Mouse (Mus musculus) embryonic facial prominence, embryonic 15.5 days (tissue): ENCODE data around the gene Hexim2. TPM values are rescaled to one million over a fixed set of nuclear protein-coding genes. Genes with fewer than 3 reads are reported as not detected.

Experiments
- ATAC-seq: fragments of 200-750 bp; cut with Nextera tagmentation; 2 replicates; pipeline ENCODE4 v1.8.0; 2017; ENCODE audit warnings: low read depth, moderate TSS enrichment; ENCODE audit not compliant: insufficient number of reproducible peaks, low FRiP score, low TSS enrichment
- H3K27ac ChIP-seq: fragments of 300-500 bp; sonication (generic); replicated peaks from 2 replicates; pipeline ENCODE4 v1.5.1; 2015; ENCODE audit warnings: mild to moderate bottlenecking, inconsistent platforms
- H3K27me3 ChIP-seq: fragments of 300-500 bp; sonication (generic); 2 replicates; pipeline ENCODE4 v1.6.1; 2015; ENCODE audit warnings: inconsistent platforms
- H3K36me3 ChIP-seq: fragments of 300-500 bp; sonication (generic); 2 replicates; pipeline ENCODE4 v1.6.1; 2015; ENCODE audit warnings: mild to moderate bottlenecking, inconsistent platforms
- H3K4me1 ChIP-seq: fragments of 300-500 bp; sonication (generic); 2 replicates; pipeline ENCODE4 v1.6.1; 2015; ENCODE audit warnings: inconsistent platforms
- H3K4me2 ChIP-seq: fragments of 300-500 bp; sonication (generic); replicated peaks from 2 replicates; pipeline ENCODE4 v1.6.1; 2015; ENCODE audit warnings: mild to moderate bottlenecking, inconsistent platforms
- H3K4me3 ChIP-seq: fragments of 300-500 bp; sonication (generic); replicated peaks from 2 replicates; pipeline ENCODE4 v1.5.1; 2015; ENCODE audit warnings: mild to moderate bottlenecking, inconsistent platforms
- H3K9ac ChIP-seq: fragments of 300-500 bp; sonication (generic); 2 replicates; pipeline ENCODE4 v1.6.1; 2015; ENCODE audit warnings: inconsistent platforms
- H3K9me3 ChIP-seq: fragments of 300-500 bp; sonication (generic); replicated peaks from 2 replicates; pipeline ENCODE4 v1.6.1; 2016; ENCODE audit warnings: inconsistent platforms
- WGBS: fragments of 180-500 bp; shearing (Covaris S2); methylation state at CpG from one replicate; pipeline ENCODE4 v1.1.7; 2015; 5-methylcytosine and 5-hydroxymethylcytosine counted together
- polyA plus RNA-seq: library from polyadenylated mRNA; unstranded; fragments of >200 nt; fragmentation: Nextera tagmentation; extraction: Ambion mirVana; gene quantifications from 2 replicates; pipeline ENCODE4 v1.2.1, GENCODE M21; 2015

Hexim2 gene
- polyA plus RNA-seq, 1 experiment from 2014 or later = 14.0 TPM

GRCm38 (mm10) chr11:103101481-103101865 lies 30.8 kb upstream of the Hexim2 start, which contains the start of the genes Plcd3 and Acbd4:
Gene Plcd3, minus strand, starts transcription at chr11:103101658.
Gene Acbd4, plus strand, starts transcription at chr11:103101682.
- peaks cover 52% of the 10 kb centered on the region for H3K4me1 ChIP-seq
- H3K4me3 ChIP-seq = peak within 1 kb of the TSS; percentile 61
- ATAC-seq = peak; percentile 25; the same call in 1 of the 2 replicates
- 0% methylated on average over 34 of the region's 34 CpGs for WGBS
- H3K27ac ChIP-seq = no peak within 1 kb of the TSS; the same call in 1 of the 2 replicates
- H3K9ac ChIP-seq = peak within 1 kb of the TSS; percentile 39
- H3K4me2 ChIP-seq = peak within 1 kb of the TSS; percentile 92
- H3K9me3 ChIP-seq = no peaks in the 10 kb centered on the region
- peaks cover 13% of the 10 kb centered on the region for H3K27me3 ChIP-seq
- H3K36me3 ChIP-seq = no peaks in the 10 kb centered on the region

DNA sequence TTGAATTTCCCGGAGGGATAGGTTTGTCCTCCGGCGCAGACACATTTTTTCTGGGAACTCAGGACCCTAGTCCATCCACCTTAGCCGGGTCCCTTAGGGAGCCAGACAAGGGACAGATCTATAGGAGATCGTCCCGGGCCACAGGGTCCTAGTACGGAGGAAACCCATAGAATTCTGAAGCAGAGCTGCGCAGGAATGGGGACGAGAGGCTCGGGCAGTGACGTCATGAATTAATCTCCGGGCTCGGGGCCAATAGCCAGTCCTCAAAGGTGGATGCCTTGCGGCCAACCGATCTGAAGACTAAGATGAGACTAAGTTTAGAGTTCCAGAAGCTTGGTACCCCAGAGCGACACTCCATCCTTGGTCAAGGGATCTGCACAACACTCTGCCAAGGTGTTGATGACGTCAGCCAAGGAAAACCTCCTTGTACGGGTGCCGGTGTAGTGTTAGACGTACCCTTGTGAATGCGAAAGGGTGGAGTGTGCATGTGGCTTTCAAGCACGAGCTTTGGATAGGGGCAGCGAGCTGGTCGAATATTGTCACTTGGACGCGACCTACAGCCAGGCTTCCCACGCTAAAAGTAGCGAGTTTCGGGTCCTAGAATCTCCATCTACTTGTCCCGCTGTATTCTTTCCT lies 30.2 kb upstream of the Hexim2 start:
- no peak for ATAC-seq
- H3K36me3 ChIP-seq = no peaks in the 10 kb centered on the region
- 2% methylated on average over 30 of the region's 30 CpGs for WGBS
- peak overlapping the region; percentile 61 for H3K4me3 ChIP-seq
- H3K4me1 ChIP-seq = peaks cover 47% of the 10 kb centered on the region
- peak overlapping the region; percentile 92 for H3K4me2 ChIP-seq
- H3K9me3 ChIP-seq = no peaks in the 10 kb centered on the region
- H3K27me3 ChIP-seq = peaks cover 13% of the 10 kb centered on the region
- H3K27ac ChIP-seq = no peak overlapping the region; the same call in 1 of the 2 replicates
- H3K9ac ChIP-seq = peak overlapping the region; percentile 39; the same call in 1 of the 2 replicates

GRCm38 (mm10) chr11:103102725-103103349 lies 29.4 kb upstream of the Hexim2 start:
- 0 out of 2 replicates have a peak overlapping the region, but pooled peaks have one; percentile 22 for H3K27ac ChIP-seq
- H3K4me1 ChIP-seq = peaks cover 38% of the 10 kb centered on the region
- ATAC-seq = peak; percentile 89
- under 1% methylated on average over 35 of the region's 35 CpGs for WGBS
- peak overlapping the region; percentile 61 for H3K4me3 ChIP-seq
- H3K9me3 ChIP-seq = no peaks in the 10 kb centered on the region
- H3K4me2 ChIP-seq = peak overlapping the region; percentile 92
- no peaks in the 10 kb centered on the region for H3K36me3 ChIP-seq
- H3K27me3 ChIP-seq = peaks cover 13% of the 10 kb centered on the region
- no peak overlapping the region; the same call in 1 of the 2 replicates for H3K9ac ChIP-seq

DNA sequence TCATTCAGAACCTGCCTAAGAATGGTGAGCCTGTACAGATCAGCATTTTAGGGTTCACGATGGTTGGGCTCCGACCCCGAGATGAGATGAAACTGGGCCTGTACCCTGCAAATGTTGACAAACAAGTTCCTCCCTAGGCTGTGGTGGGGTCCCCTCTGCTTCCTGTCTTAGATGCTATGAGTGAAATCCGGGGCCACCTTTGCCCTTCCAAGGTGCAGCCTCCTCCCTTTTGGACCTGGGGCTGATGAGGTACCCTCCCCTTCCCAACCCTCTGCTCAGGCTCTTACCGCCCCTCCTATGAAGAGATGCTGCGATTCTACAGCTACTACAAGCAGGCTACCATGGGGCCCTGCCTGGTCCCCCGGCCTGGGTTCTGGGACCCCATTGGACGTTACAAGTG lies 28.6 kb upstream of the Hexim2 start:
- H3K9me3 ChIP-seq = no peaks in the 10 kb centered on the region
- H3K4me1 ChIP-seq = peaks cover 38% of the 10 kb centered on the region
- no peak overlapping the region for H3K9ac ChIP-seq
- ATAC-seq = no peak
- peak overlapping the region; percentile 92 for H3K4me2 ChIP-seq
- peaks cover 13% of the 10 kb centered on the region for H3K27me3 ChIP-seq
- no peak overlapping the region for H3K27ac ChIP-seq
- WGBS = 56% methylated on average over 8 of the region's 8 CpGs
- H3K4me3 ChIP-seq = peak overlapping the region; percentile 61
- no peaks in the 10 kb centered on the region for H3K36me3 ChIP-seq

DNA sequence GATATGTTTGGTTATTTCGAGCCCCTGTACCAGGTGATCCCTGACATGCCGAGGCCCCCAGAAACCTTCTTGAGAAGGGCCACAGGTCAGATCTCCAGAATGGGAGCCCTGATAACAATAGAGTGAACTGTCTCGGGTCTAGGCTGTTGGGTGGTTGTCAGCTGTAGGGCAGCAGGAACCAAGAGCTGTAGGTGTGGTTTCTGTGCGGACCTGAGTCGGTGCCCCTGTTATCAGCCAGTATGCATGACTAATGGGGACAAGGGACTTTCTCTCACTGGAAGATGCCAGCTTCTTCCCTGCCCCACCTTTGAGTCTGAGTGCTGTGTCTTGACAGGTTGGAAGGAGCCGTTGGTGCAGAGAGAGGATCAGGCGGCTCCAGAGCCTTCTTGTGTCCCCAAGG lies 27.8 kb upstream of the Hexim2 start:
- no peaks in the 10 kb centered on the region for H3K9me3 ChIP-seq
- no peak overlapping the region for H3K27ac ChIP-seq
- peaks cover 11% of the 10 kb centered on the region for H3K27me3 ChIP-seq
- no peak overlapping the region for H3K9ac ChIP-seq
- H3K4me3 ChIP-seq = no peak overlapping the region
- H3K4me2 ChIP-seq = 0 out of 2 replicates have a peak overlapping the region, but pooled peaks have one; percentile 92
- 70% methylated on average over 7 of the region's 7 CpGs for WGBS
- no peak for ATAC-seq
- peaks cover 32% of the 10 kb centered on the region for H3K4me1 ChIP-seq
- no peaks in the 10 kb centered on the region for H3K36me3 ChIP-seq

DNA sequence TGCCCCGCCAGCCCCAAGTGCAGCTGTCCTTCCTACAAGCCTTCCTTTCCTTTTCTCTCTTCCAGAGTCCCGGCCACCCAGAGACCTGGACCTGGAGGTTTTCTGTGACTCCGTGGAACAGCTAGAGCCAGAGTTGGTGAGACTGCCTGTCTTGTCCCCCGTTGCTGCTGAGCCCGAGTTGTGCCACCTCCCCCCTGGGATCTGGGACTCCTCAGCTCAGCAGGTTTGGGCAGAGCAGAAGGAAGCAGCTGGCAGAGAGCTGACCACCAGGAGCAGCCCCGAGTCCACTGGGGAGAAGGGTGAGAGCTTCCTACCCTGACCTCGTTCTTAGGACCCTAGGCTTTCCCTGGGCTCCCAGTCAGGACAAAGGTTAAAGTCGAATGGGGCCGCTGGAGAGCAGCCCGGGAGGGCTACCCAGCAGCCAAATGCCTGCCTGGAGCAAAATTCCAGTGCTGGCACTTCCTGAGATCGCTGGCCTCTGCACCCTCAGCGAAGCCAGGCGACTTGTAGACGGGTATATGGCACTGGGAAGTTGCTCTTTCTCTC lies 27.0 kb upstream of the Hexim2 start:
- Histone ChIP-seq H3K27me3 (peaks cover 8% of the 10 kb centered on the region), H3K4me3 (no peak overlapping the region), H3K9me3 (no peaks in the 10 kb centered on the region), H3K36me3 (no peaks in the 10 kb centered on the region), H3K9ac (no peak overlapping the region), H3K27ac (no peak overlapping the region), H3K4me2 (no peak overlapping the region), H3K4me1 (peaks cover 31% of the 10 kb centered on the region)
- 35% methylated on average over 14 of the region's 14 CpGs for WGBS
- no peak for ATAC-seq

- no peak overlapping the region for H3K4me3 ChIP-seq
- WGBS = 81% methylated on average over 6 of the region's 6 CpGs
- no peak for ATAC-seq
- H3K27ac ChIP-seq = no peak overlapping the region
- no peak overlapping the region for H3K9ac ChIP-seq
- H3K9me3 ChIP-seq = no peaks in the 10 kb centered on the region
- H3K4me1 ChIP-seq = peaks cover 28% of the 10 kb centered on the region
- no peak overlapping the region for H3K4me2 ChIP-seq
- peaks cover 4% of the 10 kb centered on the region; the same call in 1 of the 2 replicates for H3K27me3 ChIP-seq
- H3K36me3 ChIP-seq = no peaks in the 10 kb centered on the region
Measured at GRCm38 (mm10) chr11:103105810-103106209, 26.4 kb upstream of the Hexim2 start.

GRCm38 (mm10) chr11:103106386-103106785 lies 25.8 kb upstream of the Hexim2 start:
- no peak overlapping the region for H3K4me2 ChIP-seq
- H3K9me3 ChIP-seq = no peaks in the 10 kb centered on the region
- 64% methylated on average over 4 of the region's 4 CpGs for WGBS
- H3K9ac ChIP-seq = no peak overlapping the region
- H3K4me1 ChIP-seq = peaks cover 26% of the 10 kb centered on the region
- no peaks in the 10 kb centered on the region for H3K27me3 ChIP-seq
- H3K36me3 ChIP-seq = no peaks in the 10 kb centered on the region
- ATAC-seq = no peak
- no peak overlapping the region for H3K27ac ChIP-seq
- H3K4me3 ChIP-seq = no peak overlapping the region

- H3K4me1 ChIP-seq = peaks cover 36% of the 10 kb centered on the region
- H3K27me3 ChIP-seq = no peaks in the 10 kb centered on the region
- H3K9ac ChIP-seq = peak overlapping the region; percentile 26; the same call in 1 of the 2 replicates
- no peaks in the 10 kb centered on the region for H3K36me3 ChIP-seq
- H3K4me2 ChIP-seq = peak overlapping the region; percentile 74
- no peaks in the 10 kb centered on the region for H3K9me3 ChIP-seq
- WGBS = 17% methylated on average over 10 of the region's 10 CpGs
- H3K27ac ChIP-seq = peak overlapping the region; percentile 90
- no peak for ATAC-seq
- peak overlapping the region; percentile 46 for H3K4me3 ChIP-seq
Measured at GRCm38 (mm10) chr11:103111301-103111700, 20.9 kb upstream of the Hexim2 start.

GRCm38 (mm10) chr11:103111881-103112551 lies 20.2 kb upstream of the Hexim2 start:
- no peaks in the 10 kb centered on the region for H3K27me3 ChIP-seq
- H3K4me3 ChIP-seq = peak overlapping the region; percentile 46
- H3K4me1 ChIP-seq = peaks cover 36% of the 10 kb centered on the region
- no peaks in the 10 kb centered on the region for H3K36me3 ChIP-seq
- peak overlapping the region; percentile 90 for H3K27ac ChIP-seq
- H3K9me3 ChIP-seq = no peaks in the 10 kb centered on the region
- ATAC-seq = no peak
- 1% methylated on average over 28 of the region's 28 CpGs for WGBS
- H3K4me2 ChIP-seq = peak overlapping the region; percentile 74
- H3K9ac ChIP-seq = peak overlapping the region; percentile 26

DNA sequence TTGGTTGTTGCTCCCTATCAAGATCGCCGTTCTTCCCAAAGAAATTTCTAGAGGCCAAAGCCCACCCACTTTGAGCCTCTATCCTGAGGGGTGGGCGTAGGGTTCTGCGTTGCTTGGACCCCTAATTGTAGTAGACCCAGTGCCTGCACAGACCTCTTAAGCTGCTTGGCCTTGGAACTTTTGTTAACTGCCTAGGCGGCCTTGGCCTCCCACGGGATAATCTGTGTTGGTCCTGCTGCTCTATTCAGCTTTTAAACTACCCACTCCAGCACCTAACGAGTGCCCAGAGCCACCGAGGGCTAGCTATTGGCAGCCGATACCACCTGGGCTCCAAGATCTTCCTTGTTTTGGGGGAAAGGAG lies 19.7 kb upstream of the Hexim2 start:
- H3K27ac ChIP-seq = peak overlapping the region; percentile 90
- 20% methylated on average over 9 of the region's 9 CpGs for WGBS
- H3K4me1 ChIP-seq = peaks cover 36% of the 10 kb centered on the region
- H3K4me2 ChIP-seq = peak overlapping the region; percentile 74
- H3K27me3 ChIP-seq = no peaks in the 10 kb centered on the region
- no peaks in the 10 kb centered on the region for H3K36me3 ChIP-seq
- peak overlapping the region; percentile 46 for H3K4me3 ChIP-seq
- peak overlapping the region; percentile 26 for H3K9ac ChIP-seq
- H3K9me3 ChIP-seq = no peaks in the 10 kb centered on the region
- ATAC-seq = no peak
